8 mouse cellular contexts compared by ENCODE assay signal in genomic region chrX:101429976-101430375, GRCm38 (mm10). TPM values are rescaled to one million over a fixed set of nuclear protein-coding genes. Genes with fewer than 3 reads are reported as not detected.
DNase-seq lines count a peak whose midpoint lies in the region; ATAC-seq and TF ChIP-seq lines count a peak whose summit lies in the region.

No protein-coding gene starts in this region.

- peak overlapping the region; percentile 60 for H3K4me3 ChIP-seq in kidney, embryonic 14.5 days (ENCODE audit: low read length)
- H3K4me3 ChIP-seq in G1E (ENCODE audit: low read depth, low read length): peak overlapping the region; percentile 78
- H3K4me3 ChIP-seq in embryonic facial prominence, embryonic 15.5 days (replicated peaks): peak overlapping the region; percentile 59
- peak overlapping the region; percentile 65 for H3K4me3 ChIP-seq in intestine, postnatal 0 days (ENCODE audit: low read depth, low read length)
- peak overlapping the region; percentile 60 for H3K4me3 ChIP-seq in midbrain, embryonic 14.5 days (replicated peaks; ENCODE audit: low read depth, low read length)

- H3K36me3 ChIP-seq in kidney, embryonic 14.5 days (ENCODE audit: control insufficient read depth, insufficient read depth, low read length): peaks cover 15% of the 10 kb centered on the region; the same call in 1 of the 2 replicates
- H3K36me3 ChIP-seq in G1E (replicated peaks): peaks cover 22% of the 10 kb centered on the region
- H3K36me3 ChIP-seq in embryonic facial prominence, embryonic 15.5 days: 0 out of 2 replicates have a peak, but pooled peaks cover 6% of the 10 kb centered on the region
- H3K36me3 ChIP-seq in intestine, postnatal 0 days (ENCODE audit: control insufficient read depth, insufficient read depth): peaks cover 3% of the 10 kb centered on the region; the same call in 1 of the 2 replicates
- H3K36me3 ChIP-seq in midbrain, embryonic 14.5 days (ENCODE audit: control insufficient read depth, insufficient read depth, low read length): no peaks in the 10 kb centered on the region

- H3K27ac ChIP-seq in kidney, embryonic 14.5 days (ENCODE audit: low read depth, low read length): peak overlapping the region; percentile 93
- H3K27ac ChIP-seq in embryonic facial prominence, embryonic 15.5 days (replicated peaks): peak overlapping the region; percentile 91
- peak overlapping the region; percentile 90 for H3K27ac ChIP-seq in intestine, postnatal 0 days (ENCODE audit: low read depth, low read length)
- H3K27ac ChIP-seq in midbrain, embryonic 14.5 days (replicated peaks; ENCODE audit: low read depth, low read length): peak overlapping the region; percentile 94

- no peaks in the 10 kb centered on the region for H3K4me1 ChIP-seq in kidney, embryonic 14.5 days (ENCODE audit: control insufficient read depth, insufficient read depth, low read length)
- peaks cover 23% of the 10 kb centered on the region for H3K4me1 ChIP-seq in G1E (ENCODE audit: insufficient read depth, low read depth, low read length)
- H3K4me1 ChIP-seq in embryonic facial prominence, embryonic 15.5 days: no peaks in the 10 kb centered on the region
- no peaks in the 10 kb centered on the region for H3K4me1 ChIP-seq in intestine, postnatal 0 days (replicated peaks; ENCODE audit: control insufficient read depth, insufficient read depth, low read length)
- peaks cover 4% of the 10 kb centered on the region; the same call in 1 of the 2 replicates for H3K4me1 ChIP-seq in midbrain, embryonic 14.5 days (ENCODE audit: control insufficient read depth, insufficient read depth, low read length)

- peak overlapping the region; percentile 87 for H3K9ac ChIP-seq in kidney, embryonic 14.5 days (ENCODE audit: low read depth, low read length)
- peak overlapping the region; percentile 51 for H3K9ac ChIP-seq in embryonic facial prominence, embryonic 15.5 days
- peak overlapping the region; percentile 74 for H3K9ac ChIP-seq in intestine, postnatal 0 days (ENCODE audit: low read depth, low read length)
- H3K9ac ChIP-seq in midbrain, embryonic 14.5 days (replicated peaks; ENCODE audit: low read length): peak overlapping the region; percentile 77

- no peak for DNase-seq in kidney, adult 18-20 months
- DNase-seq in G1E (ENCODE audit: low spot score): no peak
- peak; percentile 42 for DNase-seq in midbrain, embryonic 14.5 days
- no peak for DNase-seq in right cerebral cortex, postnatal 14 days
- no peak for DNase-seq in left cerebral cortex, adult 11 months (ENCODE audit: low spot score)

- WGBS in kidney, embryonic 14.5 days: 24% methylated on average over 14 of the region's 14 CpGs
- WGBS in embryonic facial prominence, embryonic 15.5 days: 25% methylated on average over 14 of the region's 14 CpGs
- 15% methylated on average over 14 of the region's 14 CpGs for WGBS in intestine, postnatal 0 days
- 21% methylated on average over 14 of the region's 14 CpGs for WGBS in midbrain, embryonic 14.5 days

- TF ChIP-seq CTCF in G1E (IDR thresholded peaks at IDR 0.05; ENCODE audit: low read depth, low read length): no peak
- TF ChIP-seq CTCF in intestine, postnatal 0 days (IDR thresholded peaks at IDR 0.05; ENCODE audit: low read depth): no peak

- H3K27me3 ChIP-seq in kidney, embryonic 14.5 days (ENCODE audit: control insufficient read depth, insufficient read depth, low read length): no peaks in the 10 kb centered on the region
- H3K27me3 ChIP-seq in G1E (ENCODE audit: insufficient read depth, low read length): no peaks in the 10 kb centered on the region
- H3K27me3 ChIP-seq in embryonic facial prominence, embryonic 15.5 days: no peaks in the 10 kb centered on the region
- H3K27me3 ChIP-seq in intestine, postnatal 0 days (replicated peaks; ENCODE audit: control insufficient read depth, insufficient read depth, low read length): no peaks in the 10 kb centered on the region
- H3K27me3 ChIP-seq in midbrain, embryonic 14.5 days (ENCODE audit: control insufficient read depth, insufficient read depth, low read length): no peaks in the 10 kb centered on the region

- H3K9me3 ChIP-seq in kidney, embryonic 14.5 days (ENCODE audit: control insufficient read depth, low read length): no peaks in the 10 kb centered on the region
- no peaks in the 10 kb centered on the region for H3K9me3 ChIP-seq in G1E (replicated peaks)
- no peaks in the 10 kb centered on the region for H3K9me3 ChIP-seq in embryonic facial prominence, embryonic 15.5 days (replicated peaks)
- H3K9me3 ChIP-seq in intestine, postnatal 0 days (ENCODE audit: control insufficient read depth): no peaks in the 10 kb centered on the region
- no peaks in the 10 kb centered on the region for H3K9me3 ChIP-seq in midbrain, embryonic 14.5 days (ENCODE audit: control insufficient read depth, low read length)

- H3K4me2 ChIP-seq in kidney, embryonic 14.5 days (replicated peaks; ENCODE audit: low read depth, low read length): peak overlapping the region; percentile 46
- H3K4me2 ChIP-seq in embryonic facial prominence, embryonic 15.5 days (replicated peaks): peak overlapping the region; percentile 44
- peak overlapping the region; percentile 58 for H3K4me2 ChIP-seq in intestine, postnatal 0 days (replicated peaks; ENCODE audit: low read depth)
- peak overlapping the region; percentile 58 for H3K4me2 ChIP-seq in midbrain, embryonic 14.5 days (ENCODE audit: low read length)

- ATAC-seq in kidney, embryonic 14.5 days (ENCODE audit: low FRiP score, low TSS enrichment): peak; percentile 55
- ATAC-seq in G1E (ENCODE audit: extremely low read depth, insufficient number of reproducible peaks, low FRiP score, poor library complexity, severe bottlenecking): no peak
- ATAC-seq in embryonic facial prominence, embryonic 15.5 days (ENCODE audit: insufficient number of reproducible peaks, low FRiP score, low TSS enrichment, low read depth): peak; percentile 45; the same call in 1 of the 2 replicates
- peak; percentile 64 for ATAC-seq in intestine, postnatal 0 days
- peak; percentile 41 for ATAC-seq in midbrain, embryonic 14.5 days (ENCODE audit: low FRiP score, low TSS enrichment)

RNA-seq across cellular contexts. Expression of gene Nono, which starts 0.9 kb away (rescaled TPM):
- 403 and 456 TPM in 2 replicates for polyA plus RNA-seq in kidney, embryonic 14.5 days (2014; fragmentation: Nextera tagmentation; extraction: Ambion mirVana)
- total RNA-seq in G1E (2014; fragmentation: Nextera tagmentation) (573 and 719 TPM in 2 replicates), G1E (2017) (500 and 525 TPM in 2 replicates)
- polyA plus RNA-seq in G1E (2012): 54.1 and 100 TPM in 2 replicates
- polyA plus RNA-seq in embryonic facial prominence, embryonic 15.5 days (2015; fragmentation: Nextera tagmentation; extraction: Ambion mirVana): 364 and 374 TPM in 2 replicates
- polyA plus RNA-seq in intestine, postnatal 0 days (2015; fragmentation: Nextera tagmentation; extraction: Ambion mirVana): 101 and 103 TPM in 2 replicates
- polyA plus RNA-seq in midbrain, embryonic 14.5 days (2014; fragmentation: Nextera tagmentation; extraction: Ambion mirVana): 287 and 351 TPM in 2 replicates

RNA-seq across cellular contexts. Expression of gene Zmym3, which starts 9.3 kb away (rescaled TPM):
- polyA plus RNA-seq in kidney, embryonic 14.5 days (2014; fragmentation: Nextera tagmentation; extraction: Ambion mirVana): 23.4 and 32.0 TPM in 2 replicates
- total RNA-seq in G1E (2014; fragmentation: Nextera tagmentation): 68.7 and 83.0 TPM in 2 replicates
- total RNA-seq in G1E (2017): 22.5 and 29.2 TPM in 2 replicates
- polyA plus RNA-seq in G1E (2012): 37.7 and 41.7 TPM in 2 replicates
- 30.6 and 33.0 TPM in 2 replicates for polyA plus RNA-seq in embryonic facial prominence, embryonic 15.5 days (2015; fragmentation: Nextera tagmentation; extraction: Ambion mirVana)
- 9.8 and 10.6 TPM in 2 replicates for polyA plus RNA-seq in intestine, postnatal 0 days (2015; fragmentation: Nextera tagmentation; extraction: Ambion mirVana)
- polyA plus RNA-seq in midbrain, embryonic 14.5 days (2014; fragmentation: Nextera tagmentation; extraction: Ambion mirVana): 67.9 and 75.2 TPM in 2 replicates

RNA-seq across cellular contexts. Expression of gene Itgb1bp2, which starts 18.9 kb away (rescaled TPM):
- 1.7 and 2.2 TPM in 2 replicates for polyA plus RNA-seq in kidney, embryonic 14.5 days (2014; fragmentation: Nextera tagmentation; extraction: Ambion mirVana)
- 2.2 and 5.7 TPM in 2 replicates for total RNA-seq in G1E (2014; fragmentation: Nextera tagmentation)
- total RNA-seq in G1E (2017): 1.5 and 2.4 TPM in 2 replicates
- polyA plus RNA-seq in G1E (2012): 0.04 and 0.13 TPM in 2 replicates
- 53.1 and 66.4 TPM in 2 replicates for polyA plus RNA-seq in embryonic facial prominence, embryonic 15.5 days (2015; fragmentation: Nextera tagmentation; extraction: Ambion mirVana)
- 0.25 and 0.29 TPM in 2 replicates for polyA plus RNA-seq in intestine, postnatal 0 days (2015; fragmentation: Nextera tagmentation; extraction: Ambion mirVana)
- polyA plus RNA-seq in midbrain, embryonic 14.5 days (2014; fragmentation: Nextera tagmentation; extraction: Ambion mirVana): 1.8 and 2.1 TPM in 2 replicates

RNA-seq across cellular contexts. Expression of gene Gjb1, which starts 53.8 kb away (rescaled TPM):
- 8.8 and 10.2 TPM in 2 replicates for polyA plus RNA-seq in kidney, embryonic 14.5 days (2014; fragmentation: Nextera tagmentation; extraction: Ambion mirVana)
- total RNA-seq in G1E (2014; fragmentation: Nextera tagmentation) (not detected in 2 replicates), G1E (2017) (not detected in 2 replicates)
- not detected in 2 replicates for polyA plus RNA-seq in G1E (2012)
- polyA plus RNA-seq in embryonic facial prominence, embryonic 15.5 days (2015; fragmentation: Nextera tagmentation; extraction: Ambion mirVana): 0.24 and 0.34 TPM in 2 replicates
- 105 and 119 TPM in 2 replicates for polyA plus RNA-seq in intestine, postnatal 0 days (2015; fragmentation: Nextera tagmentation; extraction: Ambion mirVana)
- polyA plus RNA-seq in midbrain, embryonic 14.5 days (2014; fragmentation: Nextera tagmentation; extraction: Ambion mirVana): 0.57 and 0.85 TPM in 2 replicates

Comparison
In these comparisons a context has a peak if more than half of its experiments do, and no peak if none do; other contexts are left out.
1. RNA of gene Itgb1bp2, which starts 18.9 kb away (polyA plus RNA-seq): 53.1 to 66.4 TPM in embryonic facial prominence, embryonic 15.5 days; 1.8 to 2.1 TPM in midbrain, embryonic 14.5 days, 1.7 to 2.2 TPM in kidney, embryonic 14.5 days, 0.25 to 0.29 TPM in intestine, postnatal 0 days and 0.04 to 0.13 TPM in G1E; every median in the first group is over 10 times any median in the second.
2. Peak in every context shown above with its lines, with median percentiles within 50 percentile points of each other: H3K27ac ChIP-seq, H3K4me2 ChIP-seq, H3K4me3 ChIP-seq and H3K9ac ChIP-seq.